Mouse (Mus musculus): ENCODE measurements around the gene Ciita.

DNA sequence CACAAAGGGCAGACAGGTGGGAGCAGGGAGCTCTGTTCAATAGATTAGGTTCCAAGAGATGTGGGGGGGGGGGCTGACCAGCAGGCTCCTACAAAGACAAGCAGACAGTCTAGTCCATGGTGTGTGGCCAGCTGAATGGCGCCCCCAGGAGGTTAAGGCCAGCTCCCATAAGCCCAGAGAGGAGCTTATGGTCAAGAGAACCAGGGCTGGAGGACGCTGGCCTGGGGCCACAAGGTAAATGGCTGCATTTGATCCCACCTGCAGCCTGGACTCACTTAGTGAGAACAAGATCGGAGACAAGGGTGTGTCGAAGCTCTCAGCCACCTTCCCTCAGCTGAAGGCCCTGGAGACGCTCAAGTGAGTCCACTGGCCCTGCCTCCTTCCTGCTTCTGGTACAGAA, 38.2 kb downstream of the Ciita start:
- no peak for TF ChIP-seq CTCF (IDR thresholded peaks at IDR 0.05; ENCODE audit: extremely low read depth, insufficient read length, insufficient replicate concordance, low read depth, low read length)
- TF ChIP-seq POLR2A (IDR thresholded peaks at IDR 0.05; ENCODE audit: low read depth, low read length), result no peak

All from small intestine, adult 2 months (tissue).